Mouse (Mus musculus): Measurements from ENCODE around the gene Htra3.

Gene Htra3

GRCm38 (mm10) chr5:35610381-35610780 is 69.2 kb downstream of the Htra3 start:
- DNase-seq (ENCODE audit: low spot score): no peak

- no peak for DNase-seq (ENCODE audit: low spot score)
These were observed 69.6 kb downstream of the Htra3 start for GRCm38 (mm10) chr5:35609971-35610370.

- no peak for DNase-seq (ENCODE audit: low spot score)
These were observed 70.2 kb downstream of the Htra3 start for GRCm38 (mm10) chr5:35609381-35609780.

- DNase-seq (ENCODE audit: low spot score): no peak
These were observed 71.0 kb downstream of the Htra3 start for GRCm38 (mm10) chr5:35608559-35608958.

GRCm38 (mm10) chr5:35607784-35608183 is 71.8 kb downstream of the Htra3 start:
- DNase-seq (ENCODE audit: low spot score): no peak

GRCm38 (mm10) chr5:35606800-35607199 is 72.8 kb downstream of the Htra3 start:
- no peak for DNase-seq (ENCODE audit: low spot score)

GRCm38 (mm10) chr5:35605355-35605754 is 74.2 kb downstream of the Htra3 start:
- DNase-seq (ENCODE audit: low spot score): no peak
